Mouse (Mus musculus) urinary bladder, postnatal 25 days (tissue): ENCODE results near the gene Gli1.

Experiments
- DNase-seq: peaks from one replicate; pipeline ENCODE4 v3.0.0; 2022; ENCODE audit warnings: low spot score

Gene Gli1

GRCm38 (mm10) chr10:127290930-127291880, 50.6 kb downstream of the Gli1 start:
- DNase-seq = peak; percentile 59

- peak; percentile 98 for DNase-seq
Measured at GRCm38 (mm10) chr10:127290307-127290929, 51.4 kb downstream of the Gli1 start.

GRCm38 (mm10) chr10:127289573-127290191, 52.1 kb downstream of the Gli1 start:
- DNase-seq = peak; percentile 39

- DNase-seq = peak; percentile 85
Measured at GRCm38 (mm10) chr10:127288800-127289572, 52.8 kb downstream of the Gli1 start, which contains the start of gene Mbd6. TSS of gene Mbd6 (minus strand) at chr10:127289018.

GRCm38 (mm10) chr10:127288328-127288799, 53.4 kb downstream of the Gli1 start:
- no peak for DNase-seq

- DNase-seq = no peak
Measured at GRCm38 (mm10) chr10:127287936-127288293, 53.9 kb downstream of the Gli1 start.

GRCm38 (mm10) chr10:127287271-127287935, 54.4 kb downstream of the Gli1 start:
- DNase-seq = no peak

- DNase-seq = no peak
Measured at GRCm38 (mm10) chr10:127286730-127287129, 55.0 kb downstream of the Gli1 start.

GRCm38 (mm10) chr10:127286194-127286593, 55.6 kb downstream of the Gli1 start:
- DNase-seq = no peak

GRCm38 (mm10) chr10:127285644-127286043, 56.1 kb downstream of the Gli1 start:
- no peak for DNase-seq

- no peak for DNase-seq
Measured at GRCm38 (mm10) chr10:127284724-127285500, 56.9 kb downstream of the Gli1 start.

- DNase-seq = no peak
Measured at GRCm38 (mm10) chr10:127284105-127284622, 57.6 kb downstream of the Gli1 start.

- DNase-seq = no peak
Measured at GRCm38 (mm10) chr10:127282620-127283215, 59.1 kb downstream of the Gli1 start.

GRCm38 (mm10) chr10:127281316-127281715, 60.5 kb downstream of the Gli1 start:
- DNase-seq = no peak
